In genomic region chr10:95254453-95255001, GRCm38 (mm10) we compare ENCODE assay signal across 8 mouse cellular contexts.
DNase-seq lines count a peak whose midpoint lies in the region; ATAC-seq and TF ChIP-seq lines count a peak whose summit lies in the region.

No protein-coding gene starts in this region.

- peak; percentile 28 for DNase-seq in kidney, adult 11 months
- peak; percentile 31 to 47 for DNase-seq in adrenal gland, postnatal 36 days
- DNase-seq in gastrocnemius, adult 18-20 months (ENCODE audit: low spot score) = peak; percentile 24
- peak; percentile 71 for DNase-seq in hindbrain, postnatal 0 days (ENCODE audit: low spot score)
- peak; percentile 71 for DNase-seq in lung, postnatal 10 days
- DNase-seq in spleen, postnatal 36 days (ENCODE audit: low spot score in 2 of 2) = no peak
- DNase-seq in liver = no peak

- H3K36me3 ChIP-seq in kidney, embryonic 14.5 days (ENCODE audit: control insufficient read depth, insufficient read depth, low read length) = no peaks in the 10 kb centered on the region
- H3K36me3 ChIP-seq in hindbrain, postnatal 0 days (ENCODE audit: insufficient read depth, low read length) = no peaks in the 10 kb centered on the region

- no peak for ATAC-seq in kidney, embryonic 14.5 days (ENCODE audit: low FRiP score, low TSS enrichment)
- 0 out of 2 replicates have a peak, but pooled peaks have one; percentile 13 for ATAC-seq in hindbrain, postnatal 0 days

- H3K27me3 ChIP-seq in kidney, embryonic 14.5 days (ENCODE audit: control insufficient read depth, insufficient read depth, low read length) = no peaks in the 10 kb centered on the region; the same call in 1 of the 2 replicates
- H3K27me3 ChIP-seq in hindbrain, postnatal 0 days (ENCODE audit: insufficient read depth, low read length) = no peaks in the 10 kb centered on the region

- TF ChIP-seq CTCF in hindbrain, postnatal 0 days (IDR thresholded peaks at IDR 0.05; ENCODE audit: low read depth) = peak; percentile 26

- H3K9ac ChIP-seq in kidney, embryonic 14.5 days (ENCODE audit: low read depth, low read length) = no peak overlapping the region
- 0 out of 2 replicates have a peak overlapping the region, but pooled peaks have one; percentile 30 for H3K9ac ChIP-seq in hindbrain, postnatal 0 days (replicated peaks; ENCODE audit: low read length)

- no peak overlapping the region for H3K4me3 ChIP-seq in kidney, embryonic 14.5 days (ENCODE audit: low read length)
- no peak overlapping the region for H3K4me3 ChIP-seq in hindbrain, postnatal 0 days (ENCODE audit: low read length)

- H3K9me3 ChIP-seq in kidney, embryonic 14.5 days (ENCODE audit: control insufficient read depth, low read length) = no peaks in the 10 kb centered on the region
- no peaks in the 10 kb centered on the region for H3K9me3 ChIP-seq in hindbrain, postnatal 0 days (ENCODE audit: low read length)

- 52% methylated on average over 13 of the region's 13 CpGs for WGBS in kidney, embryonic 14.5 days
- 17% methylated on average over 13 of the region's 13 CpGs for WGBS in hindbrain, postnatal 0 days

- H3K4me1 ChIP-seq in kidney, embryonic 14.5 days (ENCODE audit: control insufficient read depth, insufficient read depth, low read length) = no peaks in the 10 kb centered on the region
- H3K4me1 ChIP-seq in hindbrain, postnatal 0 days (ENCODE audit: insufficient read depth, low read length) = peaks cover 19% of the 10 kb centered on the region

- H3K27ac ChIP-seq in kidney, embryonic 14.5 days (ENCODE audit: low read depth, low read length) = no peak overlapping the region
- peak overlapping the region; percentile 32; the same call in 1 of the 2 replicates for H3K27ac ChIP-seq in hindbrain, postnatal 0 days

- H3K4me2 ChIP-seq in kidney, embryonic 14.5 days (replicated peaks; ENCODE audit: low read depth, low read length) = no peak overlapping the region
- H3K4me2 ChIP-seq in hindbrain, postnatal 0 days (ENCODE audit: low read depth, low read length) = peak overlapping the region; percentile 42

Comparison
In these comparisons a context has a peak if more than half of its experiments do, and no peak if none do; other contexts are left out.
1. DNase-seq: peak in kidney, adult 11 months (single experiment), adrenal gland, postnatal 36 days (2 of 2), gastrocnemius, adult 18-20 months (single experiment), hindbrain, postnatal 0 days (single experiment) and lung, postnatal 10 days (single experiment); none in spleen, postnatal 36 days (0 of 2) and liver (single experiment).